Mouse (Mus musculus) left cerebral cortex, adult 2 months (tissue): ENCODE results near the gene 2310057M21Rik. TPM values are rescaled to one million over a fixed set of nuclear protein-coding genes. Genes with fewer than 3 reads are reported as not detected.

Experiments
- DNase-seq, 2 experiments: peaks; one replicate each; pipeline ENCODE4 v3.0.0; 2021 to 2022; ENCODE audit warnings: low spot score in 2 of 2, mixed read lengths in 1 of 2; ENCODE audit errors: extremely low spot score in 1 of 2
- H3K27ac ChIP-seq: fragments of 200-600 bp; 2 replicates; pipeline ENCODE4 v1.8.1; 2022
- H3K4me3 ChIP-seq: fragments of 200-600 bp; 2 replicates; pipeline ENCODE4 v1.8.1; 2022
- CTCF ChIP-seq: fragments of 200-600 bp; IDR thresholded peaks from 2 replicates; pipeline ENCODE4 v1.8.1; 2022; ENCODE audit warnings: antibody characterized with exemption, mild to moderate bottlenecking, moderate library complexity
- intact Hi-C: fragments of 180-260 bp; cut with DNase I; formaldehyde crosslinking; loops from one replicate; pipeline ENCODE4 v1.15.1; 2025
- total RNA-seq, 2 experiments: library from RNA; stranded (reverse); gene quantifications; 2 replicates each; pipeline ENCODE4 v1.2.3; 2021

Gene 2310057M21Rik
- total RNA-seq, 2 experiments from 2014 or later = 24.8 to 28.8 TPM

DNA sequence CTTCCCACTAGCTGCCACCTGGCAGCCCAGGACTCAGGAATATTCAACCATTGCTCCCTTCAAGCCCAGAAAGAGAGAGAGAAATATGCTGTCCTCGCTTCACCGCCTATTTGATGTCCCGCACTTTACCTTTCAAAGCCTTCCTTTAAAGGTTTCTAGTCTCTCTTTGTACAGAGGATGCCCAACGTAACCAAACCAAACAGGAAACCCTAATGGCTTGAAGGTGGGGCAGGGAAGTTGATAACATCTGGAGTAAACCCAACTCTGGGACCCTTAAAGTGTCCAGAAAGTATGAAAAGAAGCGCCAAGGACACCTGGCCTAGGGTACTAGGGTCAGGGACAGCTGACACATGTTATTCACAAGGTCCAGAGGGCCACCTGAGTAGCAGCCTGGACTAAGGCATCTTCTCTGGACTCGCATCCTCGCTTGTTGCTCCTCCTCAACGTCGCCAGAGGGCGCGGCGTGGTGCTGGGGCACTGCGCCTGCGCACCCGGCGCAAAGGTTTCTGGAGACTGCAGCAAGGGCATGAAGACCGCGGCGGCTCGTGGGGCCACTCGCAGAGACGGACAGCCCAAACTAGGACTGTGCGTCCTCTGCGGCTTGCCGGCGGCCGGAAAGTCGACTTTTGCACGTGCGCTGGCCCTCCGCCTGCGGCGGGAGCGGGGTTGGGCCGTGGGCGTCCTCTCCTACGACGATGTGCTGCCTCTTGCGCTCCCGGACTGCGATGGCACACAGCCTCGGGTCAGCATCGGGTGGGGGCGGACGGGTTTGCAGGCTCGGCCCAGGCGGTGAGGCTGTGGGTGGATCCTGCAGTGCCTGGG is 8.3 kb upstream of the 2310057M21Rik start, which contains the start of gene Pstk:
TSS of gene Pstk (plus strand) at position 494 of the 822 bp plus-strand sequence.
- peak; percentile 89 to 91 for DNase-seq
- TF ChIP-seq CTCF = peak; percentile 94
- H3K4me3 ChIP-seq = peak within 1 kb of the TSS; percentile 99
- H3K27ac ChIP-seq = peak within 1 kb of the TSS; percentile 96
- intact Hi-C loops = loop anchor here (5.0 kb wide), 1 partner anchor 511 kb away; no protein-coding TSS in a partner anchor

DNA sequence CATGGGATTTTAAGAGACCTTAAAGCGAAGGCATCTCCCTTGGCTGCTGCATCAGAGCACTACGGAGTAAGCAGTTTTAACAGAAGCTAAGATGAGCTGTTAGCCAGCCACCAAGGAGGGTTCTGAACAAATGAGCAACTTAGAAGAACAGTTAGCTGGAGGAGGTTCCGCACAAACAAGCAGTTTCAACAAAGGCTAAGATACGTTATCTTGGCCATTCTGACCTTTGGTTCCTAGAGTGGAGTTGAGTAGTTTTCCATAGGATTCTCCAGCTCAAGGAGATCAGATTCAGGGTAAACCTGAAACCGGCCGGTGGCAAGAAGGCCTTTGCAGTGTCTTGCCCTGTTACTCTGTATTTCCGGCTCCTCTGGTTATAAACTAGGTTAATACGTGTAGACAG is 1.6 kb upstream of the 2310057M21Rik start:
- Histone ChIP-seq H3K4me3 (no peak overlapping the region), H3K27ac (no peak overlapping the region)
- intact Hi-C loops = loop anchor here (5.0 kb wide), 1 partner anchor 193 kb away; no protein-coding TSS in a partner anchor
- no peak for DNase-seq
- TF ChIP-seq CTCF = no peak

DNA sequence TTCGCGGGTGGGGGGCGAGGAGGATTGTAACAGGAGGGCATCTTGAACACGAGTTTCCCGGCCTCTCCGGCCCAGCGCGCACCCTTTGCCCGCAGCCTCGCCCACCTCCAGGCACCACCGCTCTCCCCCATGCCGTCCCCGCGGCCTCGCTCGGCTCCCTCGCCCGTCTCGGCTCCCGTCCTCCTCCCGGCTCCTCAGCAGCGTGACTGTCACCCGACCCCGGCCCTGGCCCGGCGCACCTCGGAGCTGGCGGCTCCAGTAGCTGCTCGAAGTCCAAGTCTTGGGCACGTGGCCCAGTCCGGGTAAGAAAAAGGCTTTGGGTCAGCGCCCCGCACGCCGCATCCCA is 317 bp downstream of the 2310057M21Rik start:
- DNase-seq = no peak
- H3K27ac ChIP-seq = peak overlapping the region; percentile 85
- intact Hi-C loops = loop anchor here (2.0 to 5.0 kb wide), 2 partner anchors 49 to 195 kb away; partner anchors contain the start of genes Acadsb and Ikzf5
- H3K4me3 ChIP-seq = peak overlapping the region; percentile 97
- TF ChIP-seq CTCF = no peak

DNA sequence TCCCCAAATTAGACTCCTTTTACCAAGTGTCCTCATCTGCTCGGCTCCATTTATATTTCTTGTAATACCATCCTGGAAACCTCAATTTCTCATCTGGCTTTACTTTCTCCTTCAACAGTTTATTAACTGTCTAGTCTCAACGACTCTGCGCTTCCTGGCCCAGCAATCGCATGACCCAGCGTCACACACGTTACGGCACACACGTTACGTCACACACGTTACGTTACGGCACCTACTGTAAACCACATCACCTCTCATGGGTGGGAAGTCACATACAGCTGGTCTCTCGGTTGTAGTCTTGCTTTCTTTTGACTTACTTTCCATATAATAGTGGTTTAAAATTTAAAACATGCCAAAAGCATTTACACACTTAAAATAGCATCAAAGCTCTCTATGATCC is 6.5 kb downstream of the 2310057M21Rik start:
- no peak for DNase-seq
- H3K27ac ChIP-seq = no peak overlapping the region
- no peak overlapping the region for H3K4me3 ChIP-seq
- no peak for TF ChIP-seq CTCF
- intact Hi-C loops = no loop called here

DNA sequence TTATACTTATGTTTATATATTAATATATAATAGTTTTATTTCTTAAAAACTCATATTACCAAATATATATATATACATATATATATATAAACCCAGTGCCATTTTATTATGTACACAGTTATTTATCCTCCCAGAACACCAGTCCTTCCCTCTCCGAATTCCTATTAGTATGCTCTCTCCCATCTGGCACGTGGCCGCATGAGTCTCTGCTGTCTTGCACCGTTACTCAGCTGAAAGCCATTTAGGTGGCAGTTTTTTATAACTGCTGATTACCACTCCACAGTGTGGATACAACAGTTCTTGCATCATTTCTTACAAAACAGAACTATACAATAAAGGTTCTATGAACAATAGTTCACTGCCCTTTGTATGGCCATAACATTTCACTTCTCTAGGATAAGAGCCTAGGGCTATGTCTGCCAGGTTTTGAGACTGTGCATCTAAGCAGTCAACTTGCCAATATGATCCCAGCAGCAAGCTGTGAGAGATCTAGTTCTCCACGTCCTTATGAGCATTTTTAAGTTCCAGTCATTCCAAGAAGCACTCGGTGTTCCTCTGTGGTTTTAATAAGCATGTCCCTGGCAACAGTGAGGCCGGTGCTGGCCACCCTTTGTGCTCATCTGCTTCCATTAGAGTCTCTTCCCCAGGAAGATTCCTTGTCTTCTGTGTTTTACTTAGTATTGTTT is 16.6 kb downstream of the 2310057M21Rik start:
- no peak for TF ChIP-seq CTCF
- no peak overlapping the region for H3K27ac ChIP-seq
- intact Hi-C loops = no loop called here
- no peak for DNase-seq
- H3K4me3 ChIP-seq = no peak overlapping the region

DNA sequence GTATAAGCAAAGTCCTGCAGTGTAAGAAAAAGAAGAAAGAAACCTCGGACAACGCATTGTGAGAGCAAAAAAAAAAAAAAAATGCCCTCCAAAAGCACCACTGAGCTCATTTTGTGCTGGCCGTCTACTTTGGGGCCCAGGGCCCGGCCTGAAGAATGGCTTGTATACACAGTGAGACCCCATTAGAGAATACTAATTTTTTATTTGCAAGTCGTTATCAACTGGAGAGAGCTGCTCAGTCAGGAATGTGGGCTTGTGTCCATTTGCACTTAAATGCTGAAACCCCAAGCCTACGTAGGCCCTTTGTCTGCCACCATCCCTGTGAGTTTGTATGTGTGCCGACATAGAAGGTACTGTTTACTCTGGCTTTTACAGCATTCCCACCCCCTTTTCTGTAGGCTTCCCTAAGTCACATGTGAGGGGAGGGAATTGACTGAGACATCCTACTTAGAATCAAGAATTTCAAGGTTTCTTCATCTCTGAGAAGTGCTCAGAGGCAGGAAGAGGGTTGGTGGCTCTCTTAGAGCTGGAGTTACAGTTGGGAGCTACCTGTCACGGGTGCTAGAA is 25.0 kb downstream of the 2310057M21Rik start:
- intact Hi-C loops = no loop called here
- H3K27ac ChIP-seq = no peak overlapping the region
- H3K4me3 ChIP-seq = no peak overlapping the region
- no peak for TF ChIP-seq CTCF
- no peak for DNase-seq

DNA sequence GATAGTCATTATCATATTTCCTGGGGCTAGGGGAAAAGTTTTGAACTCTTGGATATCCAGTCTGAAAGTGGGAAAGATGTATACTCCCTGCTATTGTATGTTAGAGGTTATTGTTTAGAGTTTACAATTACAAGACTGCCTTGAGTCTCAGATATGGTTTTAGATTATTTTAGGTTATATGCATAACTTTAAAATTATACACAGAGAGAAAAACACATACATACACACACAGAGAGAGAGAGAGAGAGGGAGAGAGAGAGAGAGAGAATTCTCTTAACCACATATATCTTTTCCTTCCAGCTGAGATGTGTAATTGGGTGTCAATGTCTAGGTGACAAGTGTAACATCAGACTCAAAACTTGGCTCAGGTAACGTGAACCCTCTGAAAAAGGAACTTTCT is 29.0 kb downstream of the 2310057M21Rik start, which contains the start of gene Fam24a:
TSS of gene Fam24a (plus strand) at position 301 of the 400 bp plus-strand sequence.
- intact Hi-C loops = loop anchor here (2.0 to 5.0 kb wide), 2 partner anchors 146 to 221 kb away; no protein-coding TSS in a partner anchor
- TF ChIP-seq CTCF = no peak
- no peak for DNase-seq
- Histone ChIP-seq H3K27ac (no peak within 1 kb of the TSS), H3K4me3 (no peak within 1 kb of the TSS)

DNA sequence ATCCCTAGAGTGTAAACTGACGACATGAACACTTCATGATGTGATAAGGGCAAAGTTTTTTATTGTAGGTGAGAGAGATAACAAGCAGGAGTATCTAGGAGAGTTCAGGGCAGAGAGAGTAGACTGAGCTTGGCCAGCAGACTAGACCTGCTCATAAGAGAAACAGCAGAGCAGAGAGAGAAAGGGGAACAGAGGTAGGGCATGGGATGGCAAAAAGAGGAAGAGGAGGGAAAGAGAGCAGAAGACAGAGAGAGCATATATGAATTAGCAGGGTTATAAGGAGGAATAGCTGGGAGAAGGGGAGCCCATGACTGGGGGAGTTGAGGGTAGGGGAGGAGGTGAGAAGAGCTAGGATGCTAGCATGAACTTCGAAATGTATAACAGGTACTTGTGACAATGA is 30.9 kb downstream of the 2310057M21Rik start:
- Histone ChIP-seq H3K27ac (no peak overlapping the region), H3K4me3 (no peak overlapping the region)
- intact Hi-C loops = loop anchor here (2.0 to 5.0 kb wide), 2 partner anchors 144 to 219 kb away; no protein-coding TSS in a partner anchor
- DNase-seq = no peak
- no peak for TF ChIP-seq CTCF

DNA sequence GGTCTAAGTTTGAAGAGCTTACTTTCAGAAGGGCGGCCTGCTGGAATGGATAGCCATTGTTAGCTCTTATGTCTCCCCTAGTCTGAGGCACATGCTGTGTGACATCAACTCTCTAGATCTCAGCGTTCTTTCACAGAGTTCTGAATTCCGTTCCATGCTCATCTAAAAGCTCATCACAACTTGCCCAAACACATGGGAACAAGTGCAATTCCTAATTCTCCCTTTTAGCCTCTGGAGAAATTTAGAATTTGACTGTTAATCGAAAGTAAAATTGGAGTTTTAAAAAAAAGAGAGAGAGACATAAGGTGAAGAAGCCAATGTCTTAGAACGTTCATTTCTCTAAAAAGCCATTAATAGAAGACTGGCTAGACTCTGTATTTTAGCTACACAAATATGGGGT is 33.1 kb downstream of the 2310057M21Rik start, which contains the start of gene Fam24b:
TSS of gene Fam24b (minus strand) at position 101 of the 400 bp plus-strand sequence.
- no peak within 1 kb of the TSS for H3K4me3 ChIP-seq
- H3K27ac ChIP-seq = no peak within 1 kb of the TSS
- intact Hi-C loops = no loop called here
- DNase-seq = no peak
- TF ChIP-seq CTCF = no peak

DNA sequence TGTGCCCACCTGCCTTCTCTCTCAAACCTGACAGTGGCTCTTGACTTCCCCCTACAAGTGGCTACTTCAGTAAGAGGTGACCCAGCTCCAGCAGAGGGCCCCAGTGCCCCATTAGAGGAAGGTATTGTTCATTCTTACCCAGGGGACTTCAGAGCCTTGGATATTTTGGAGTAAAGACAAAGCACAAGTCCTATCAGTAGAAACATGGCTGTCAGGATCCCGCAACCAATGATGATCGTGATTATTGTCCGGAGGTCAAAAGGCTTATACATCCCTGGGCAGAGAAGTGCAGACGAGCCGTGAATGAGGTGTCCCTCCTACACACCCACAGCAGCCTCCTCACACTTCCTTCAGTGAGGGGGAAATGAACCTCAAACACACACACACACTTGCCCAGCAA is 35.5 kb downstream of the 2310057M21Rik start:
- no peak overlapping the region for H3K27ac ChIP-seq
- intact Hi-C loops = no loop called here
- DNase-seq = no peak
- H3K4me3 ChIP-seq = no peak overlapping the region
- no peak for TF ChIP-seq CTCF

DNA sequence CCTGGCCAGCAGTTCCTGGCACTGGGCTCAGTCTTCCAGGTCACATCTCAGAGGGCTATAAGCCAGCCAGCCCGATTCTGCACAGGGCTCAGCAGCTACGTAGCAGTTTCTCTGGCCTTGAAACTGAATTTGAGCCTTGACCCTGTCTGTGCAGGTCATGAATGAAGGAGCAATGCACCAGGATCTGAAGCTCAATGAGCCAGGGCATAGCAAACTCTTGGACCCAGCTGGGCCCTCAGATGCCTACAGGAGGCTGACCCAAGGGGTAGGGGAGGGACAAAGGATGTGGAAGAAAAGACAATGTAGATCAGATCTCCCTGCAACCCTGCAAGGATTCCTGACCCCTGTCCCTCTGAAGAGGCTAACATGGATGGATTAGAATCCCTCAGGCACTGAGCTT is 40.4 kb downstream of the 2310057M21Rik start, which contains the start of gene Cuzd1:
TSS of gene Cuzd1 (minus strand) at position 101 of the 400 bp plus-strand sequence.
- Histone ChIP-seq H3K4me3 (no peak within 1 kb of the TSS), H3K27ac (no peak within 1 kb of the TSS)
- no peak for DNase-seq
- intact Hi-C loops = no loop called here
- no peak for TF ChIP-seq CTCF

DNA sequence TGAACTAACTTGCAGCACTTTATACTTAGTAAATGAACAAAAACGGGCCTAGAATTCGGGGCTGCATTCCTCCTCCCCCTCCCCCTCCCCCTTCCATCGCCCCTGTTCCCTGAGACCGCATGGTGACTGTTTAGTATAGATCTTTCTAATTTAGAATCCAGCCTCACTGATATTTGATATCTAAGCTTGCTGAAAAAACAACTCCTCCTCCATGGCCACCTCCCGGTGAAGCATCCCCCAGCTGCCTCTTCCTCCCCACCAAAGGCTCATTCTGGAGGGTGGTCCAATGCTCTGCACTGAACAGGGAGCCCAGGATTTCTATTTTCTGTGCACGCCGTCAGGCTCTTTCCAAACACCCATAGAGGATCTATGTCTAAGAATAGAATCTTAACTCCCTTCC is 44.2 kb downstream of the 2310057M21Rik start:
- H3K4me3 ChIP-seq = no peak overlapping the region
- H3K27ac ChIP-seq = no peak overlapping the region
- no peak for TF ChIP-seq CTCF
- DNase-seq = no peak
- intact Hi-C loops = no loop called here
